Mouse (Mus musculus): ENCODE data around the gene Wfikkn1. TPM values are rescaled to one million over a fixed set of nuclear protein-coding genes. Genes with fewer than 3 reads are reported as not detected.

Wfikkn1 gene
- total and polyA plus RNA-seq, 3 experiments = 0.19 to 0.53 TPM; not detected in 1

- TF ChIP-seq ZMIZ1 (IDR thresholded peaks at IDR 0.05; ENCODE audit: low read depth, low read length) = no peak; the same call in 1 of the 2 replicates
- TF ChIP-seq ZC3H11A (IDR thresholded peaks at IDR 0.05; ENCODE audit: low read depth, low read length) = no peak
- no peak for TF ChIP-seq JUND (IDR thresholded peaks at IDR 0.05; ENCODE audit: low read depth, low read length)
- no peak for TF ChIP-seq MAZ (IDR thresholded peaks at IDR 0.05; ENCODE audit: low read depth, low read length)
- no peak for TF ChIP-seq BHLHE40 (IDR thresholded peaks at IDR 0.05; ENCODE audit: borderline replicate concordance, low read depth, low read length)
- TF ChIP-seq POLR2AphosphoS5 (IDR thresholded peaks at IDR 0.05; ENCODE audit: borderline replicate concordance, low read depth, low read length) = no peak
- TF ChIP-seq MAFK (IDR thresholded peaks at IDR 0.05; ENCODE audit: borderline replicate concordance, low read depth, low read length) = no peak
- peak; percentile 92 for TF ChIP-seq HCFC1 (IDR thresholded peaks at IDR 0.05; ENCODE audit: low read depth, low read length)
- TF ChIP-seq RAD21 (IDR thresholded peaks at IDR 0.05; ENCODE audit: low read depth, low read length) = no peak
- TF ChIP-seq ZNF384 (IDR thresholded peaks at IDR 0.05; ENCODE audit: low read depth, low read length) = no peak
- 0 out of 2 replicates have a peak, but pooled peaks have one; percentile 39 for TF ChIP-seq TCF12 (IDR thresholded peaks at IDR 0.05; ENCODE audit: low read depth, low read length)
- peak; percentile 49; the same call in 1 of the 2 replicates for TF ChIP-seq NRF1 (IDR thresholded peaks at IDR 0.05; ENCODE audit: insufficient read depth, low read depth, low read length, poor library complexity, severe bottlenecking)
- no peak for TF ChIP-seq SMC3 (IDR thresholded peaks at IDR 0.05; ENCODE audit: low read depth, low read length)
- no peak for TF ChIP-seq CHD2 (IDR thresholded peaks at IDR 0.05; ENCODE audit: low read length)
- TF ChIP-seq MAX (IDR thresholded peaks at IDR 0.05; ENCODE audit: low read length) = peak; percentile 83
Measured at GRCm38 (mm10) chr17:25860832-25861703, 19.6 kb downstream of the Wfikkn1 start, which contains the start of gene Wdr90 (continued).

- H3K4me3 ChIP-seq (ENCODE audit: control insufficient read depth in 1 of 2, insufficient read depth in 1 of 2, low read depth in 2 of 2, low read length in 2 of 2) = no peak overlapping the region
- H3K9ac ChIP-seq (ENCODE audit: control insufficient read depth, low read depth, low read length, poor library complexity, severe bottlenecking) = peak overlapping the region; percentile 69
- no peak for TF ChIP-seq NRF1 (IDR thresholded peaks at IDR 0.05; ENCODE audit: insufficient read depth, low read depth, low read length, poor library complexity, severe bottlenecking)
- no peak for TF ChIP-seq CTCF (IDR thresholded peaks at IDR 0.05 in 2 of 3, conservative IDR thresholded peaks at IDR 0.05 in 1 of 3; ENCODE audit: control insufficient read depth in 1 of 3, insufficient read depth in 1 of 3, low read depth in 2 of 3, low read length in 3 of 3, poor library complexity in 1 of 3, severe bottlenecking in 1 of 3)
- no peak for TF ChIP-seq POLR2AphosphoS2 (IDR thresholded peaks at IDR 0.05; ENCODE audit: low read length)
- TF ChIP-seq TCF12 (IDR thresholded peaks at IDR 0.05; ENCODE audit: low read depth, low read length) = no peak
- no peak for TF ChIP-seq SMC3 (IDR thresholded peaks at IDR 0.05; ENCODE audit: low read depth, low read length)
- no peak for TF ChIP-seq EP300 (IDR thresholded peaks at IDR 0.05; ENCODE audit: low read depth in 1 of 2, low read length in 2 of 2)
- TF ChIP-seq RCOR1 (IDR thresholded peaks at IDR 0.05; ENCODE audit: low read depth, low read length) = no peak
- TF ChIP-seq ELF1 (IDR thresholded peaks at IDR 0.05; ENCODE audit: low read depth, low read length) = no peak
- no peak for TF ChIP-seq POLR2A (IDR thresholded peaks at IDR 0.05; ENCODE audit: control insufficient read depth in 1 of 2, insufficient read depth in 1 of 2, low read depth in 1 of 2, low read length in 2 of 2, poor library complexity in 1 of 2)
- TF ChIP-seq JUND (IDR thresholded peaks at IDR 0.05; ENCODE audit: low read depth, low read length) = no peak
- no peak for DNase-seq (ENCODE audit: low read depth, low spot score)
- H3K27ac ChIP-seq (ENCODE audit: control insufficient read depth, low read depth, low read length) = no peak overlapping the region
- H3K79me2 ChIP-seq (ENCODE audit: control insufficient read depth, insufficient read depth, low read length, poor library complexity) = peaks cover 3% of the 10 kb centered on the region
- H3K27me3 ChIP-seq (ENCODE audit: control insufficient read depth in 1 of 2, insufficient read depth in 2 of 2, low read length in 2 of 2) = no peaks in the 10 kb centered on the region
- peaks cover 0 to 16% of the 10 kb centered on the region in 2 experiments; a peak in 2 of 4 replicates for H3K4me1 ChIP-seq (ENCODE audit: control insufficient read depth in 1 of 2, insufficient read depth in 2 of 2, low read length in 2 of 2)
- H3K9me3 ChIP-seq (replicated peaks; ENCODE audit: insufficient read depth, low read length) = no peaks in the 10 kb centered on the region
- H3K36me3 ChIP-seq (ENCODE audit: control insufficient read depth in 1 of 2, insufficient read depth in 2 of 2, low read length in 2 of 2) = peaks cover 0 to 9% of the 10 kb centered on the region in 2 experiments; a peak in 2 of 4 replicates
Measured at GRCm38 (mm10) chr17:25860229-25860628, 20.4 kb downstream of the Wfikkn1 start.
